Mouse (Mus musculus): ENCODE results near the gene Mup3. TPM values are rescaled to one million over a fixed set of nuclear protein-coding genes. Genes with fewer than 3 reads are reported as not detected.
"Not testable (repeated sequence)": the region's sequence is repeated elsewhere in the genome, so short reads cannot be mapped to it uniquely, and the experiment has no call there.

Mup3 gene
- polyA plus RNA-seq (2014; fragmentation: Nextera tagmentation; extraction: Ambion mirVana) = not detected in 2 replicates

DNA sequence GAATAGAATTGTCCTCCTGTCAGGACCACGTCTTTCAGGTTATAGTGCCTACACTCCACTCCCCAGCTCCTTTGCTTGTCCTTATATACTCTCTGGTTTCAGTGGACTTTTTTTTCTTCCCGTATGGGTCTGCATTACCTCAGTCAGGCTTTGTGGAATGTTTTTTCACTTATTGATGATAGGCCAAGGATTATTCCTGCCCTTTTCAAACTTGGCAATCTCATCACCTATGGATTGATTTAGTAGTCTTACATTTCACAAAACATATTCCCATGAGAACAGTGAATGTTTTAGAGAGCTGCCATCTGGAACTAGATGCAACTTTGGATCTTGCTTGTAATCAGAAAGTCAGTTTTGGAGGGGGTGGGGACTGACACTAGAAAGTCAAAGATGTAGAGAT is at the start of gene Mup3:
TSS of gene Mup3 (minus strand) at position 102 of the 400 bp plus-strand sequence.
- no peak for ATAC-seq (replicated peaks; ENCODE audit: low FRiP score)
- no peak within 1 kb of the TSS for H3K4me3 ChIP-seq (ENCODE audit: low read depth, low read length)
- H3K27me3 ChIP-seq (replicated peaks; ENCODE audit: control insufficient read depth, insufficient read depth, low read length) = no peaks in the 10 kb centered on the region
- H3K27ac ChIP-seq (ENCODE audit: low read depth, low read length) = no peak within 1 kb of the TSS
- no peaks in the 10 kb centered on the region for H3K36me3 ChIP-seq (ENCODE audit: control insufficient read depth, insufficient read depth, low read length)
- no peak within 1 kb of the TSS for H3K4me2 ChIP-seq
- WGBS = 74% methylated on average over 2 of the region's 2 CpGs
- DNase-seq (ENCODE audit: low spot score) = no peak
- no peaks in the 10 kb centered on the region for H3K9me3 ChIP-seq (ENCODE audit: control insufficient read depth, low read length)
- no peaks in the 10 kb centered on the region for H3K4me1 ChIP-seq (replicated peaks; ENCODE audit: control insufficient read depth, insufficient read depth, low read length)
- H3K9ac ChIP-seq (ENCODE audit: low read depth, low read length) = no peak within 1 kb of the TSS

DNA sequence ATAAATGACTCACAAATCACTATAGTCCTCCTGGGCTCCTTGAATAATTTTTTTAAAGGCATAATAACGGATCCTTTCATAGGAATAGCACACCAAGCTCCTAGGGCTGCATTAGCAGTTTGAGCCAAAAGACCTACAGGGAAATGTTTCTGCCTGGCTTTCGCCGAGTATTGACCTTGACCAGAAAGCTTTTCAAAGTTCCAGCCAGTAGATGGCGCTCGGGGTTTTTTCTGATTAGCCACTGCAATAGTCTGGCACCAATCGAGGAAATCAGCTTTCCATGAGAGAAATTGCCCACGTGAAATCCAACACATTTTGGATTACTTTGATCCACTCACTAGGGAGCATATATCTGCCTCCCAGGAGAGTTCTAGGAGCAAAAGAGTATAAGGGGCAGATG is 46.6 kb upstream of the Mup3 start:
- no peak overlapping the region for H3K27ac ChIP-seq (ENCODE audit: low read depth, low read length)
- no peak for ATAC-seq (replicated peaks; ENCODE audit: low FRiP score)
- peaks cover 3% of the 10 kb centered on the region; the same call in 1 of the 2 replicates for H3K9me3 ChIP-seq (ENCODE audit: control insufficient read depth, low read length)
- H3K4me1 ChIP-seq (replicated peaks; ENCODE audit: control insufficient read depth, insufficient read depth, low read length) = no peaks in the 10 kb centered on the region
- 64% methylated on average over 7 of the region's 7 CpGs for WGBS
- no peak overlapping the region for H3K9ac ChIP-seq (ENCODE audit: low read depth, low read length)
- H3K4me3 ChIP-seq (ENCODE audit: low read depth, low read length) = no peak overlapping the region
- H3K4me2 ChIP-seq = no peak overlapping the region
- no peaks in the 10 kb centered on the region for H3K27me3 ChIP-seq (replicated peaks; ENCODE audit: control insufficient read depth, insufficient read depth, low read length)
- no peaks in the 10 kb centered on the region for H3K36me3 ChIP-seq (ENCODE audit: control insufficient read depth, insufficient read depth, low read length)
- DNase-seq (ENCODE audit: low spot score) = no peak

DNA sequence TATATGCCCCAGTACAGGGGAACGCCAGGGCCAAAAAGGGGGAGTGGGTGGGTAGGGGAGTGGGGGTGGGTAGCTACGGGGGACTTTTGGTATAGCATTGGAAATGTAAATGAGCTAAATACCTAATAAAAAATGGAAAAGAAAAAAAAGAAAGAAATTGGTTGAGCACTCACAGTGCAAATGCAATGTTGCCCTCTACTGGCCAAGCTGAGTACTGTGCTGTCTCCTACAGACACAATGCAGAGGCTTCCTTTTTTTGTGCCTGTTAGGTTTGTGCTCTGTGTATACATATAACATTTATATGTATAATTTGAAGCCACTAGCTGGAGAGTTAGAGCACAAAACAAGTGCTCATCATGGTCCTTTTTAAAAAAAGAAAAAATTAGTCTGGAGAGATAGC is 16.2 kb upstream of the Mup3 start:
- not testable (repeated sequence) for H3K9me3 ChIP-seq (ENCODE audit: control insufficient read depth, low read length); ATAC-seq (replicated peaks; ENCODE audit: low FRiP score); H3K36me3 ChIP-seq (ENCODE audit: control insufficient read depth, insufficient read depth, low read length); H3K4me1 ChIP-seq (replicated peaks; ENCODE audit: control insufficient read depth, insufficient read depth, low read length); DNase-seq (ENCODE audit: low spot score); H3K27ac ChIP-seq (ENCODE audit: low read depth, low read length); H3K4me2 ChIP-seq; H3K27me3 ChIP-seq (replicated peaks; ENCODE audit: control insufficient read depth, insufficient read depth, low read length); H3K9ac ChIP-seq (ENCODE audit: low read depth, low read length); H3K4me3 ChIP-seq (ENCODE audit: low read depth, low read length)
- 78% methylated on average over 2 of the region's 2 CpGs for WGBS

DNA sequence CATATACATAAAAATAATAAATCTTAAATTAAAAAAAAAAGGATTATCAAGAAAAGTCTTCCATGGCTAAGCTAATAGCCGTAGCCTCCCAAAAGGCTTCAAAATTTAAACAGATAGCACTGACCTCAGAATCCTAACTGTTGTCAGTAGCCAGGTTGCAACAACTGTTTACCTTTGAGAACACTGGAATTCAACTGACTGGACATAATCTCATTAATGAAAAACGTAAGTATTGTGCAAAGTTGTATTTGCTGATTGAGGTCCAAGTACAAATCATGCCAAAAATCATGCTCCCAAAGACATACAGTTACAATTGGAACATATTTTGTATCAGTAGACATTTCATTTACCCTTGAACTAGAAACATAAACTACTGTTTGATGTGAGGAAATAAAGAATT is 811 bp upstream of the Mup3 start:
- no peaks in the 10 kb centered on the region for H3K36me3 ChIP-seq (ENCODE audit: control insufficient read depth, insufficient read depth, low read length)
- ATAC-seq (replicated peaks; ENCODE audit: low FRiP score) (no peak), DNase-seq (ENCODE audit: low spot score) (no peak)
- 75% methylated on average over 2 of the region's 2 CpGs for WGBS
- no peaks in the 10 kb centered on the region for H3K9me3 ChIP-seq (ENCODE audit: control insufficient read depth, low read length)
- H3K4me3 ChIP-seq (ENCODE audit: low read depth, low read length) = no peak overlapping the region
- H3K9ac ChIP-seq (ENCODE audit: low read depth, low read length) = no peak overlapping the region
- no peaks in the 10 kb centered on the region for H3K4me1 ChIP-seq (replicated peaks; ENCODE audit: control insufficient read depth, insufficient read depth, low read length)
- no peak overlapping the region for H3K4me2 ChIP-seq
- H3K27ac ChIP-seq (ENCODE audit: low read depth, low read length) = no peak overlapping the region
- H3K27me3 ChIP-seq (replicated peaks; ENCODE audit: control insufficient read depth, insufficient read depth, low read length) = no peaks in the 10 kb centered on the region

DNA sequence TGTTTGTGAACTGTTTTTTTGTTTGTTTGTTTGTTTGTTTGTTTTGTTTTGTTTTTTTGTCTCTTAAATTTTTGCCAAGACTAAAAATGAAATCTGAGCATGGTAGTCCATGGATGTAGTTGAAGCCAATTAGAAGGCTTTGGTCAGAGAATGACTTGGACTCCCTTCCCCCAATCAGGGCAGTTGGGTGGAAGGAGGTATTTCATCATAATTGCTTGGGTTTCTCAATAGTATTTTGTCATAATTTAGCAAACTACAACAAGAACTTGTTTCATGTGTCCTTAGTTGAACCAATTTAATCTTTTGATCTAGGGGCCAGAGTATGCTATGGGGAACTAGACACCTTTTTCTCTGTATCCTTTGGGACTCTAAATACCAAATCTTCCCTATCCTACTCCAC is 4.4 kb downstream of the Mup3 start:
- ATAC-seq (replicated peaks; ENCODE audit: low FRiP score) (no peak), DNase-seq (ENCODE audit: low spot score) (no peak)
- H3K36me3 ChIP-seq (ENCODE audit: control insufficient read depth, insufficient read depth, low read length) = no peaks in the 10 kb centered on the region
- H3K9me3 ChIP-seq (ENCODE audit: control insufficient read depth, low read length) = no peaks in the 10 kb centered on the region
- no peaks in the 10 kb centered on the region for H3K27me3 ChIP-seq (replicated peaks; ENCODE audit: control insufficient read depth, insufficient read depth, low read length)
- no peak overlapping the region for H3K4me2 ChIP-seq
- H3K4me3 ChIP-seq (ENCODE audit: low read depth, low read length) = no peak overlapping the region
- H3K4me1 ChIP-seq (replicated peaks; ENCODE audit: control insufficient read depth, insufficient read depth, low read length) = no peaks in the 10 kb centered on the region
- no peak overlapping the region for H3K9ac ChIP-seq (ENCODE audit: low read depth, low read length)
- H3K27ac ChIP-seq (ENCODE audit: low read depth, low read length) = no peak overlapping the region

DNA sequence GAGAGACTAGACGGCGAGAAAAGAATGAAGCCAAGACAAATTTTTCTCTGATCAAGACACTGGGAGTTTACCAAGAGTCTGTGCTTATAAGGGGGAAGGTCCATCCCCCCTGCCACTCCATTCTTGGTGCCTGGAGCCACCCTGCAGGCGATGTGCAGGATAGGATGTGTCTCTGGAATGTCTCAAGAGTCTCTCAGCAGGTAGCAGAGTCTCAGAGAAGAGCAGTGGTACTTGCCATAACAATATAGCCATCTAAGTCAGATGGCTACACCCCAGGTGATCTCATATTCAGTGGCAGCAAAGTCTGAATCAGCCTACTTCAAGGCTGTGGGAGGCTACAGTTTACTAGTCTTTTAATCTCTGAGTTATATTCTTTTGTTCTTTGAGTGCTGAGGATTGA is 12.0 kb downstream of the Mup3 start:
- whole genome bisulfite sequencing = 47% methylated on average over 3 of the region's 3 CpGs
- H3K36me3 ChIP-seq (ENCODE audit: control insufficient read depth, insufficient read depth, low read length) = no peaks in the 10 kb centered on the region
- H3K27me3 ChIP-seq (replicated peaks; ENCODE audit: control insufficient read depth, insufficient read depth, low read length) = no peaks in the 10 kb centered on the region
- no peaks in the 10 kb centered on the region for H3K4me1 ChIP-seq (replicated peaks; ENCODE audit: control insufficient read depth, insufficient read depth, low read length)
- no peak overlapping the region for H3K4me3 ChIP-seq (ENCODE audit: low read depth, low read length)
- H3K9ac ChIP-seq (ENCODE audit: low read depth, low read length) = no peak overlapping the region
- no peak overlapping the region for H3K27ac ChIP-seq (ENCODE audit: low read depth, low read length)
- no peak for ATAC-seq (replicated peaks; ENCODE audit: low FRiP score)
- H3K9me3 ChIP-seq (ENCODE audit: control insufficient read depth, low read length) = no peaks in the 10 kb centered on the region
- no peak for DNase-seq (ENCODE audit: low spot score)
- no peak overlapping the region for H3K4me2 ChIP-seq

DNA sequence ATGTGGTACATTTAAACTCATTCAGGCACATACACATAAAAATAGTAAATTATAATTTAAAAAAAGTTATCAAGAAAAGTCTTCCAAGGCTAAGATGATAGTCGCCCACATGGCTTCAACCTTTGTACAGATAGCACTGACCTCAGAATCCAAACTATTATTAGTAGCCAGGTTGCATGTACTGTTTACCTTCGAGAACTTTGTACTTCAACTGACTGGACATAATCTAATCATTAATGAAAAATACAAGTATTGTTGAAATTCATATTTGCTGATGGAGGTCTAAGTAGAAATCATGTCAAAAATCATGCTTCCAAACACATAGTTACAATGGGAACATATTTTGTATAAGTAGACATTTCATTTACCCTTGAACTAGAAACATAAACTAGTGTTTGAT is 32.4 kb downstream of the Mup3 start:
- not testable (repeated sequence) for H3K9me3 ChIP-seq (ENCODE audit: control insufficient read depth, low read length); DNase-seq (ENCODE audit: low spot score); H3K4me2 ChIP-seq; H3K9ac ChIP-seq (ENCODE audit: low read depth, low read length); H3K4me1 ChIP-seq (replicated peaks; ENCODE audit: control insufficient read depth, insufficient read depth, low read length); H3K4me3 ChIP-seq (ENCODE audit: low read depth, low read length); H3K36me3 ChIP-seq (ENCODE audit: control insufficient read depth, insufficient read depth, low read length); ATAC-seq (replicated peaks; ENCODE audit: low FRiP score); H3K27ac ChIP-seq (ENCODE audit: low read depth, low read length); H3K27me3 ChIP-seq (replicated peaks; ENCODE audit: control insufficient read depth, insufficient read depth, low read length)
- 70% methylated on average over 2 of the region's 2 CpGs for WGBS

DNA sequence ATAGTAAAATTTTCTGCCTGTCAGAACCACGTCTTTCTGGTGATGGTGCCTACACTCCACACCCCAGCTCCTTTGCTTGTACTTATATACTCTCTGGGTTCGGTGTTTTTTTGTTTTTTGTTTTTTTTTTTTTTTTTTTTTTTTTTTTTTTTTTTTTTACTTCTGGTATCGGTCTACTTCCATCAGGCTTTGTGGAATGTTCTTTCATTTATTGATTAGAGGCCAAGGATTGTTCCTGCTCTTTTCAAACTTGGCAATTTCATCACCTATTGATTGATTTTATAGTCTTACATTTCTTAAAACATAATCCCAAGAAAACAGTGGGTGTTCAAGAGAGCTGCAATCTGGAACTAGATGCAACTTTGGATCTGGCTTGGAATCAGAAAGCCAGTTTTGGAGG is 33.1 kb downstream of the Mup3 start, which contains the start of gene Mup20:
TSS of gene Mup20 (minus strand) at position 101 of the 400 bp plus-strand sequence.
- not testable (repeated sequence) for H3K27me3 ChIP-seq (replicated peaks; ENCODE audit: control insufficient read depth, insufficient read depth, low read length); H3K9me3 ChIP-seq (ENCODE audit: control insufficient read depth, low read length); DNase-seq (ENCODE audit: low spot score); H3K36me3 ChIP-seq (ENCODE audit: control insufficient read depth, insufficient read depth, low read length); H3K4me1 ChIP-seq (replicated peaks; ENCODE audit: control insufficient read depth, insufficient read depth, low read length); H3K9ac ChIP-seq (ENCODE audit: low read depth, low read length); H3K4me2 ChIP-seq; ATAC-seq (replicated peaks; ENCODE audit: low FRiP score); H3K4me3 ChIP-seq (ENCODE audit: low read depth, low read length); H3K27ac ChIP-seq (ENCODE audit: low read depth, low read length)
- 83% methylated on average over 1 of the region's 3 CpGs for WGBS

Measured in liver, embryonic 11.5 days (tissue).